Mouse (Mus musculus) mouse embryonic stem cell (cell line): Measurements from ENCODE around the gene BC025446.
"Not testable (repeated sequence)": the region's sequence is repeated elsewhere in the genome, so short reads cannot be mapped to it uniquely, and the experiment has no call there.

Experiments
- in situ Hi-C, 2 experiments: fragments of 300-500 bp; cut with MboI; formaldehyde crosslinking; loops; 1 replicate in 1 of 2; 3 replicates in 1 of 2; pipeline ENCODE4 v1.14.3; 2019 to 2020; ENCODE audit warnings: low sequenced_read_pairs in 2 of 2, low pct_unique_long_range_greater_than_20kb in 1 of 2, mixed read lengths in 1 of 2; ENCODE audit not compliant: unreplicated experiment in 1 of 2

Gene BC025446

DNA sequence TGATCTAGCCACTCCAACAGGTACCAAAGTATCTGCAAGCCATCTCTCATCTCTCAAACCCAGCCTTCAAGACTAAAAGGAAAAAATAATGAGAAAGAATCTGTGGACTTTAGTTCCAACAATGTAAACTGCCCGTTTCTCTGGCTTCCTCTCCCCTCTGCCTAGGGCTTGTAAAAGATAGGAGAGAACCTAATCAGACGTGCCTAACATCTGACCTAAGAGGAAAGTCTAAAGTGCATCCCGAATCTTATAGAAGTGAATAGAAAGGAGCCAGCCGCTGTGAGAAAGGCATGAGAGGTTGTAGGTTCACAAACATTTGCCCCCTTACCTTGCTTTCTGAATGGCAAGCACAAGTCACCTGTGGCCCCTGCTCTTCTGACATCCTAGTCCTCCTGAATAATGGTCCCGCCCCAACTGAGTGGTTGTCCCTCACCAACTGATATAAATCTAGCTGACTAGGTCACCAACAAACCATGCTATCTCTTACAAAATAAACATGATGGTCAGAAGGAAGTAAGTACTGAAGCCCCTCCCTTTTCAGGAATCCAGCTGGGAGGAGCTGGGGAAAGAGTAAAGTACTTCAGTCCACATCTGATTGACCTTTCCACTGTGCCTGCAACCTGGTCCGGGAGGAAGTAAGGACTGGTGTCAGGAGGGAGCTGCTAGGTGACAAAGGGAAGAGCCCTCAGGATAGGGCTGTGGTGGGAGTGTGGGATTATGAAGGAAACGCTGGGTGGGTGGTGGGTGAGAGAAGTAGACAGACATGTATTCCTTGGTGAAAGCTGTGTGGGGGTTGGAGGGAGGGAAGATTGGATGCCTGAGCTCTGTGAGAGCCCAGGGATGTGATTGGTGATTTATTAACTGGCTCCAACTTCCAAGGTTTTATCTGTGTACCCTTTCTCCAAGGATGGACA lies at the start of gene BC025446:
Gene BC025446, plus strand, starts transcription at position 599 of the 914 bp plus-strand sequence.
- in situ Hi-C loops = no loop called here

DNA sequence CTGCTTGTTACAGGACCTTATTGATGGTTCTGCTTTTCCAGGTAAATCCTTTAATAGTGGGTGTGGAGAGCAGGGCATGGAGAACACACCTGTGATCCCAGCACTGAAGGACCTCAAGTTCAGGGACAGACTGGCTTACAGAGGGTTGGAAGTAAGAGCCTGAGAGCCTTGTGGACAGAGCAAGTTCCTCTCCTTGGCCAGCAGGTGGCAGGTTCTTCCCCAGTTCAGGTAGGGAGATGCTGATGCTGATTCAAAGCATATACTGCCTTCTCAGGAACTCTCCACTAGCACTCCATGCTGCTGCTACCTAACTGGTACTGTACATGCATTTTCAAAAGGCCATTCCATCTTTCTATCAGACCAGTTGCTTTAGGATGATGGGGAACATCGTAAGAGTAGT lies 40.7 kb upstream of the BC025446 start:
- in situ Hi-C loops = no loop called here

DNA sequence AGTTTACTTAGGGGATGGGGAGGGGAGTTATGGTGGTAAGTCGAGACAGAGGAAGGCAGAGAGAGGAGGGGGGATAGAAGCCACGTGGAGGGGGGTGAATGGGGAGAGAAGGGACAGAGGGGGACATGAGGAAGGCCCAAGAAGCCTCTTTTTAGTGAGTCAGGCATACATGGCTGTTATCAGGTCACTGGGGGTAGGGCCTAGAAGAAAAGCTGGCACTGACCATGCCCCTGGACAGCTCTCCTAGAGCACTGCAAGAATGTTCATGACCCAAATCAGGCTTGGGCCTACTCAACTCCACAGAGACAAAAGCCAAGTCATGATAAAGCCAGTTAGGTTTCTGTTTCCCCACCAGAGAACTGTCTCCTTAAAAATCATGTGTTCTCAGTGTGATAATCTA lies 29.9 kb upstream of the BC025446 start:
- in situ Hi-C loops = no loop called here

DNA sequence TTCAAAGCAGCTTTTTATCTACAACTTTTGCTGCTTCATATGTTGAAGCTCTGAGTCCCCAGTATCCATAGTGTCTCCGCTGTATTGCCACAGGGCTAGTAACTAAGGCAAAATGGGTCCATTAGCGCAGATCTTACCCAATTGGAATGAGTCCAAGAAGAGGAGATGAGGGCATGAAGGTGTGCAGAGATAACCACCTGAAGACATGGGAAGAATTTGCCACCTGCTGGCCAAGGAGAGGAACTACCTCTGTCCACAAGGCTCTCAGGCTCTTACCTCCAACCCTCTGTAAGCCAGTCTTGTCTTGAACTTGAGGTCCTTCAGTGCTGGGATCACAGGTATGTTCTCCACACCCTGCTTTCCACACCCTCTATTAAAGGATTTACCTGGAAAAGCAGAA lies 27.1 kb upstream of the BC025446 start:
- in situ Hi-C loops = no loop called here

DNA sequence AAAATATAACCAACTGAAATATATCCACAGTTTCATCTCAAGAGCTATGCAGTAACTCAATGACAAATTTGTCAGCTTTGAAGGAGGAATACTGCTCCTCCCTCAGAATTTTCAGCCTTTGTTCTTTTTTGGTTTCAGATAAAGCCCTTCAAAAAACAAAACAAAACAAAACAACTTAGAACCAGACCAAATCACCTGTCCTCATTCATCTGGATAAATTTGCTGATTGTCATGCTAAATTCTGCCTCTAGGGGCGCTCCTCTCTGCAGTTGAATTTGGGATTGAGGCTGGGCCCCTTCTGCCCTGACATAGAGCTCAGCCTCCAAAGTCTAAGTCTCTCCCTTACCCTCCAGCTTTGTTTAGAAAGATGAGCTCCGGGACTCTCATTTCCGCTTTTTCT lies 25.6 kb upstream of the BC025446 start:
- in situ Hi-C loops = not testable (repeated sequence)

DNA sequence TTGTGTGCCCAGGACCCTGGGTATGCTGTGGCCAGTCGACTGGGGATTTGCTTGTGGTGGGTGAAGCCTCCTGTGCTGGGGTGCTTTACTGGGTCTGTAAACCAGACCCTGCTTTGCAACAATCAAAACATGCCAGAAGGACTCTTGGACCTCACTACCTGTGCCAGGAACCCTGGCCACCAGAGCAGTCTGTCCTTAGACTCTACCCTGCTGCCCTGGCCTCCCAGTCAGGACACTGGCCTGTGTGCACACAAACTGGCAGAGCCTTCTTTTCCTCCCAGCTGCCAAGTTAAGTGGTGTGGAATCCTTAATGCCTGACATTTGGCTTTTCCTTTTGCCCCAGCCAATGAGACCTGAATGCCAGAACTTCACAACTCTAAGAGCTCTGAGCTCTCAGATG lies 655 bp downstream of the BC025446 start:
- in situ Hi-C loops = no loop called here

DNA sequence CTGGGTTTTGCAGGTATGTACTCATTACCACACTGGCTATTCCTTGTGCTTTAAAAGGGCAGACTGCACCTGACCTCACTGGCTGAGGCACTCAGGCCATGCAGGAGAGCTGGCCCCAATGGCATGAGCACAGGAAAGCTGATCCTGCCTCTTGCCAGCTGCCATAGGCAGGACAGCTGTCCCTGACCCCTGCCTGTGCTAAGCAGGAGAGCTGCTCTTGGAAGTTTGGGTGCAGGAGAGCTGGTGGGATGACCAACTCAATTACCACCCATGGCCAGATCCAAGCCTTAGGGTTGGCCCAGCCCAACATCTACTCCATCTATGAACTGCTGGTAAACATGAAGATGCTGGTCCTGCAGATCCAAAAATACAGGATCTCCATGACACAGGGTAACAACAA lies 5.8 kb downstream of the BC025446 start:
- in situ Hi-C loops = no loop called here

DNA sequence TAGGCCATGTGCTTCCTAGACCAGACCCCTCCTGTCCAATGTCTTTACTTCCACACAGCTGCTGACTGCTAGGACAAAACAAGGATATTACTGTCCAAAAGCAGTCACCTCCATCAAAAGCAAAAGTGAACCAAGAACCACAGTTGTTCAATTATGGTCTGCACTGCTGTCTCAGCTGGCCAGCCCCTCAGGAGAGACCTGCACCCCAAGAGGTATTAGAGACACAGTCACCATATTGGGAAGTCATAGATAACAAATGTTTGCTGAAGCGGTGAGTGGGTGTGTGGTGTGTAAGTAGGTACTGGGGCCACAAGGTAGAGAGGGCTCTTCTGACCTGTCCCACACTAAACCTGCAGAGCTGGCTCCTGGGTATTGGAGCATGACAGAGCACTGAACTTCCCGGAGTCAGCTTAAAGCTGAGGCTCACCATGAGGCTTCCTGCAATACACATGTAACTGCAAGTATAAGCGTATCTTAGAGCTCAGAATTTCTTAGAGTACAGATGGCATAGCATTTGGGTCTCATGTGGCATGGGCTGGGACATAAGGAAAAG lies 21.6 kb downstream of the BC025446 start:
- in situ Hi-C loops = no loop called here

DNA sequence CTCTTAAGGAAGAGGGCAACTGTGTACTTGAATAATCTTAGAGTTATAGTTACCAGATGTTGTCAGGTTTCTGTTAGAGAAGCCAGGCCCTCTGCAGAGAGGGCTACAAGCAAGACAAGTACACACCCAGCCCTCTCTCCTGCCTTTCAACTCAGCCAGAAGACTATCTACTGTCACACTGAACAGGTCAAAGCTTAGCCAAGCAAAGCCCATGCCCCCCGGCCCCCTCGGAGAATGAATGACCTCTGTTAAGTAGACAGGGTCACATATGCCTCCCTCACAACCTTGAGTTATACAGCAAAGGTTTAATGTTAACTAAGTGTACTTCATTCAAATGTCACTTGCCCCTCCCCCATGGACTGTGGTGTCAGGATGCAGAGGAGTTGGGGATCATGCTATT lies 24.4 kb downstream of the BC025446 start:
- in situ Hi-C loops = no loop called here

DNA sequence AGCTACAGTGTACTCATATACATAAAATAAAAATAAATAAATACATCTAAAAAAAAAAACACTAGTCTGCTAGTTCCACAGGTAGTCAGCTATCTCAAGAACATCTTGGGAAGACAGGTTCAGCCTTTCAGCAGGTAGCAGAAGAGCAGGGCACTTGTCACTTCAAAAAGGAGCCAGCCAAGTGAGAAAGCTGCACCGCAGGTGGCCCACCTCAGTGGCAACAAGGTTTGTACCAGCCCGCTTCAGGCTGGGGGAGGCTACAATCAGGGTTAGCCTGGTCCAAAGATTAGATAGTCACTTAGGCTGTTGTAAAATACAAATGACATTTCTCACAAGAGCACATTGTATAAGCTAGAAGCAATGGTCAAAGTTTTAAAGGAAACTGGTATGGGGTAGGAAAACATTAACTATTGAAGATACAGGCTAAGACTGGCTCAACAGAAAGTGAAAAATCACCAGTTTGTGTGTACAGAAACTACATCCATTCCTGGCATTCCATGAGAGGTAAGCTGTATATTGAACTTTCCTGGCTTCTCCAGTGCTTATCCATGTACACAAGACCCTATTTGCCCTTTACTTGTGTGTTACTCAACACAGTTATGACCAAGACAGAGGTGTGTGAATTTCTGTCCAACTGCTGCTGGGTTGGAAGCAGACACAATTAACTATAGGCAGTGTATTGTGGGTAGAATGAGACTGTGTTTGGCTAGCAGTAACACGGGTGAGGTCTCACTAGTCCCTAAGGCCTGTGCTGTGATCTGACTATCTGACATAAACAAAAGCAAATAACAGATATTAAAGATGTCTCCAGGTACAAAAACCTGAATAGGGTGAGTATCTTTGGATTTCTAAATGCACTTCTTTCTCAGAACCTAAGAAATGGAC lies 26.8 kb downstream of the BC025446 start:
- in situ Hi-C loops = no loop called here

DNA sequence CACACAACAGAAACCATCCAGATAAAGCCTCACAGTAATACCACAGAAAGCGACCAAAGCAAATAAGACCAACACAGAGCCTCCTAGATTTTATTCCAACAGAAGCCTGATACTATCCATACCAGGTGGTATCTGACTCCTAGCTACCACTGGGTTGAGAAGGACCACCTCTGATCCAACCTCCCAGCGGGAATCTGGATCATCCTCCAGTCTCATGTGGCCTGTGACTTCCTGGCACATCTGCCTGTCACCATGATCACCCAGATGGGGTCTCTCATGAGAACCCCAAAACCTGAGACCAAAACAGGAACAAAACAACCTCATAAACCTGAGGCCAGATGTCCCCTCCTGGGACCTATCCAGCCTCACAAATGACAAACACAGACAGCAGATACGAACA lies 38.5 kb downstream of the BC025446 start:
- in situ Hi-C loops = no loop called here

DNA sequence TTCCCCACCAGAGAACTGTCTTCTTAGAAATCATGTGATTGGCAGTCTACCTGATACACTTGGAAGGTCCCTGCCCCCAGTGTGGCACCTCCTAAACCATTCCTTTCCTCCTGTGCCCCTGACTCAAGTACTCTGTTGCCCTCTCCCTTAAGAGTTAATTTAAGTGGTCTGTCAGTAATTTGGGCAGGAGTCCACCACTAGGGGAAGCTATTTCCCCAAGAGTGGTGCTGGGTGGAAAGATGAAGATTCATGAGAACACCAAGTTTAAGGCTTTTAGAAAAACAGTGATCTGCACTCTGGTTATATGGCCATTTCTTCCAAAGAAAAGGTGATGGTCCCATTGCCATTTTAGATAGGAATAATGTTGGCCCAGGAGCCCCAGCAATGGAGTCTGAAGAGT lies 49.7 kb downstream of the BC025446 start:
- in situ Hi-C loops = no loop called here

DNA sequence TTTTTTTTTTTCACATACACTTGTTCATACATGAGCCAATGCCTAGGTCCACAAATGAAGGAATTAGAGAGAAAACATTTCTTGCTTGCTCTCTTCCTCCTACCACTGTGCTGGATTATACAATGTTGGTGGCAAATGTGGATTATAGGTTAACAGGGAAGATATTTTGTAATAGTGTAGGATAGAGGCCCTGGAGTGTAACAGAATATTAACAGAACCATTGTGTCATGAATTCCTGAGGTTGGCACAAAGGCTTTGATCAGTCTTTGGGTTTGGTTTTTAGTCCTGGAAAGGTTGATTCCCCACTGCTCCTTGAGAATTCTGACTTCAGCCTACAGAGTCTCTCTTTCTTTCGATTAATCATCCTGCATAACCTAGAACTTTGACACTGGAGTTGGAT lies 50.5 kb downstream of the BC025446 start:
- in situ Hi-C loops = no loop called here

DNA sequence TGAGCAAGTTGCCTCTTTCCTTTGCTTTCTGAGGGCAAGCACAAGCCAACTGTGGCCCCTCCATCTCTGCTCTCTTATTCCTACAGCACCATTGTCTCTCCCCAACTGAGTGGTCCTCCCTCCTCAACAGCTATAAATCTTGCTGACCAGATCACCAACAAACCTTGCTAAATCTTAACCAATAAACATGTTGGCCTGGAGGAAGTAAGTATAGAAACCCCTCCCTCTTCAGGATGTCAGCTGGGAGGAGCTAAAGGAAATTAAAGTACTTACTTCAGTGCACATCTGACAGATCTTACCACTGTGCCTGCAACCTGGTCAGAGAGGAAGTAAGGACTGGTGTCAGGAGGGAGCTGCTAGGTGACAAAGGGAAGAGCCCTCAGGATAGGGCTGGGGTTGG lies 51.9 kb downstream of the BC025446 start, which contains the start of gene Ly6f:
Gene Ly6f, plus strand, starts transcription at position 301 of the 400 bp plus-strand sequence.
- in situ Hi-C loops = no loop called here

DNA sequence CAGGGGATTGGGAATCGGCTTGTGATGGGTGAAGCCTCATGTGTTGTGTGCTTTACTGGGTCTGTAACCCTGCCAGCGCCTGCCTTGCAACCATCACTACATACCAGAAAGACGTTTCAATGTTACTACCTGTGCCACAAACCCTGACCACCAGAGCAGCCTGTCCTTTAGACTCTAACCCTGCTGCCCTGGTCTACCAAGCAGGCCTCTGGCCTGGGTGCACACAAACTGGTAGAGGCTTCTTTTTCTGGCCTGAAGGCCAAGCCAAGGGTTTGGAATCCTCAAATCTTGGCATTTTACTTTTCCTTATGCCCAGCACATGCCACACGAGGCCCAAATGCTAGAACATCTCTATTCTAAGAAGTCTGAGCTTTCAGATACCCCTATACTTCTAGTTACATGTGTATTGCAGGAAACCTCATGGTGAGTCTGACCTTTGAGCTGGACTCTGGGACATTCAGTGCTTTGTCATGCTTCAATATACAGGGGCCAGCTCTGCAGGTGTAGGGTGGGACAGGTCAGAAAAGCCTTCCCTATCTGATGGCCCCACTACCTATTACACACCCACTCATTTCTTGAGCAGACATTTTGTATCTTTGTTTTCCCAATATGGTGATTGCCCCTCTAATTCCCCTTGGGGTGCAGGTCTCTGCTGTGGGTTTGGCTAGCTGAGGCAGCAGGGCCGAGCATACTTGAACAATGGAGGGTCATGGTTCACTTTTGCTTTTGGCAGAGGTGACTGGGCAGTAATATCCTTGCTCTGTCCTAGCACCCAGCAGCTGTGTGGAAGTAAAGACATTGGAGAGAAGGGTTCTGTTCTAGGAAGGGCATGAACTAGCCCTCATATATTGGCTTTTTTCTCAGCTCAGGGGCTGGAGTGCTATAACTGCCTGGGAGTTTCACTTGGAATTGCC lies 53.0 kb downstream of the BC025446 start:
- in situ Hi-C loops = no loop called here

DNA sequence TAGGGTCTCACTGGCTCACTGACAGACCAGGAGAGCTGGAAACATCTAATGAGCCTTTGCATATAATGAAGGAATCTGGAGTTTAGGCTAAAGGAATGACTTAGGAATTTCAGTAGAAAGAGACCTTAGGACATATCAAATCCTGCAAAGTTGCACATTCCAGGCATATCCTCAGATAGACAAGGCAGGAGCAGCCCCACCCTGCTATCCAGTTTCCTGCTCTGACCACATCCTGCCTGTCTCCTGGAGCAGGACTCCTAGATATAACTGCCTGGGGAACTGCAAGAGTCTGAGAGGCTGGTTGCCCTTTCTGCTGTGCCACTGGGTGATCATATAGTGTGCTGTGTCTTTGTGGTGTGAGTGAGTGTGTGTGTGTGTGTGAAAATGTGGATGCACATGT lies 54.0 kb downstream of the BC025446 start:
- in situ Hi-C loops = no loop called here

DNA sequence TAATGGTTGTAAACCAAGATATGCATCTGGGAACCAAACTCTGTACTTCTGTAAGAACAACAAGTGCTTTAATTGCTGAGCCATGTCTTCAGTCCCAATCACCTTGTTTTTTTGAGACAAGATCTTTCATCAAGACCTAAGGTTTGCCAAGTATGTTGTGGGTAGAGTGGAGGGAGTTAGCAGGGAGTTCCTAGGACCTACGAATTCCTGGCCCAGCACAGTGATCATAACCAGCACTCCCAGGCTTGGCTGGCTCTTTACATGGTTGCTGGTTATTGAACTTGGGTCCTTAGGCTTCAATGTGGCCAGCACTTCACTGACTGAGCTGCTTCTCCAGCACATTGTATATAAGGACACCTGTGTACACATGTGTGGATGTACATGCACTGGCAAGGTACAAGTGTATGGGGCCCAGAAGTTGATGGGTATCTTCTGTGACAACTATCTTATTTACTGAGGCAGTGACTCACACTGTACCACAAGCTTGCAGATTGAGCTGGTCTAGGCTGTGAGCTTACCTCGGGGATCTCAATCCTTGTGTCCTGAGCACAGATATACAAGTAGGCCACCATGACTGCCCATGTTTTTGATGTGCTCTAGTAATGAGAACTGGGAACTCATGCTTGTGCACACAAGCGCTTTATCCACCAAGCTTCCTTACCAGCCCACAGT lies 54.7 kb downstream of the BC025446 start:
- in situ Hi-C loops = no loop called here

DNA sequence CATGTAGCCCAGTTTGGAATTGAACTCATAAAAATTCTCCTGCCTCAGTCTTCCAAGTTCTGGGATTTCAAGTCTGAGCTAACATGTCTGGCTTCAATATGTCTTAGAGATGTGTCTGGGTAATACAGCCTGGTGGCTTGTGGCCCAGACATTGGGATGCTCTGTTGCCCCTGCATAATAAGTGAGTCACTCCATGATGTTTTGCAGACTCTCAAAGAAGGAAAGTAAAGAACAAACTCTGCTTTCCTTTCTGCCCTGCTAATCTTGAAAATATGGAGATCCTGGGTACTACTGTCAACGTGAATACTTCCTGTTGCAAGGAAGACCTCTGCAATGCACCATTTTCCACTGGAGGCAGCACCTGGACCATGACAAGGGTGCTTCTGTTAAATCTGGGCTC lies 55.2 kb downstream of the BC025446 start:
- in situ Hi-C loops = no loop called here
